Mouse (Mus musculus) limb, embryonic 14.5 days (tissue): ENCODE results near the gene Napsa. TPM values are rescaled to one million over a fixed set of nuclear protein-coding genes. Genes with fewer than 3 reads are reported as not detected.

Source experiments
- ATAC-seq: fragments of 200-750 bp; cut with Nextera tagmentation; 2 replicates; pipeline ENCODE4 v1.8.0; 2017; ENCODE audit warnings: low read depth, moderate number of reproducible peaks, moderate TSS enrichment; ENCODE audit not compliant: low FRiP score
- DNase-seq: peaks from one replicate; pipeline ENCODE4 v3.0.0-alpha.2; 2015; ENCODE audit warnings: low spot score
- H3K27ac ChIP-seq: fragments of 300-500 bp; sonication (generic); replicated peaks from 2 replicates; pipeline ENCODE4 v1.5.1; 2014; ENCODE audit warnings: low read depth, mild to moderate bottlenecking, low read length, moderate library complexity, mixed read lengths
- H3K27me3 ChIP-seq: fragments of 300-500 bp; sonication (generic); 2 replicates; pipeline ENCODE4 v1.6.1; 2014; ENCODE audit warnings: low read length, mixed read lengths; ENCODE audit not compliant: control insufficient read depth, insufficient read depth
- H3K36me3 ChIP-seq: fragments of 300-500 bp; sonication (generic); 2 replicates; pipeline ENCODE4 v1.6.1; 2014; ENCODE audit warnings: mild to moderate bottlenecking, low read length, moderate library complexity, mixed read lengths; ENCODE audit not compliant: control insufficient read depth, insufficient read depth
- H3K4me1 ChIP-seq: fragments of 300-500 bp; sonication (generic); 2 replicates; pipeline ENCODE4 v1.6.1; 2014; ENCODE audit warnings: antibody characterized with exemption, low read length, mixed read lengths; ENCODE audit not compliant: control insufficient read depth, insufficient read depth
- H3K4me2 ChIP-seq: fragments of 300-500 bp; sonication (generic); replicated peaks from 2 replicates; pipeline ENCODE4 v1.6.1; 2014; ENCODE audit warnings: low read depth, mild to moderate bottlenecking, low read length, moderate library complexity; ENCODE audit not compliant: severe bottlenecking
- H3K4me3 ChIP-seq: fragments of 300-500 bp; sonication (generic); replicated peaks from 2 replicates; pipeline ENCODE4 v1.5.1; 2014; ENCODE audit warnings: low read length
- H3K9ac ChIP-seq: fragments of 300-500 bp; sonication (generic); 2 replicates; pipeline ENCODE4 v1.6.1; 2014; ENCODE audit warnings: mild to moderate bottlenecking, low read depth, low read length, moderate library complexity; ENCODE audit not compliant: severe bottlenecking
- H3K9me3 ChIP-seq: fragments of 300-500 bp; sonication (generic); 2 replicates; pipeline ENCODE4 v1.6.1; 2016; ENCODE audit warnings: low read length; ENCODE audit not compliant: control insufficient read depth
- POLR2A ChIP-seq: fragments of 200-500 bp; IDR thresholded peaks from 2 replicates; pipeline ENCODE4 v1.8.0; 2012; ENCODE audit warnings: inconsistent platforms, mild to moderate bottlenecking, moderate library complexity, borderline replicate concordance; ENCODE audit not compliant: insufficient read depth, insufficient read length; ENCODE audit errors: extremely low read depth
- WGBS: fragments of 180-500 bp; shearing (Covaris S2); extraction: QIAGEN DNeasy Blood & Tissue Kit; methylation state at CpG from one replicate; pipeline ENCODE4 v1.1.7; 2014; 5-methylcytosine and 5-hydroxymethylcytosine counted together
- polyA plus RNA-seq, 2 experiments: library from polyadenylated mRNA; depleted of rRNA in 1 of 2; stranded (reverse) in 1 of 2; unstranded in 1 of 2; fragments of >200 nt; fragmentation: Nextera tagmentation in 1 of 2; extraction: Ambion mirVana in 1 of 2; gene quantifications; 2 replicates each; pipeline versions ENCODE4 v1.2.1 to v1.2.3; 2012 to 2014

Gene Napsa
- polyA plus RNA-seq, 2 experiments = 1.4 to 2.2 TPM

- H3K4me2 ChIP-seq = peak overlapping the region; percentile 10; the same call in 1 of the 2 replicates
- peak; percentile 79 for DNase-seq
- ATAC-seq = 0 out of 2 replicates have a peak, but pooled peaks have one; percentile 17
- H3K9me3 ChIP-seq = no peaks in the 10 kb centered on the region
- no peak for TF ChIP-seq POLR2A
- peaks cover 8% of the 10 kb centered on the region; the same call in 1 of the 2 replicates for H3K4me1 ChIP-seq
- H3K36me3 ChIP-seq = no peaks in the 10 kb centered on the region
- peaks cover 47% of the 10 kb centered on the region for H3K27me3 ChIP-seq
- H3K9ac ChIP-seq = no peak overlapping the region; the same call in 1 of the 2 replicates
- 0 out of 2 replicates have a peak overlapping the region, but pooled peaks have one; percentile 2 for H3K4me3 ChIP-seq
- WGBS = 3% methylated on average over 22 of the region's 22 CpGs
- no peak overlapping the region for H3K27ac ChIP-seq
Observed at GRCm38 (mm10) chr7:44593775-44594174, 21.6 kb downstream of the Napsa start.

- H3K27me3 ChIP-seq = peaks cover 41% of the 10 kb centered on the region
- no peaks in the 10 kb centered on the region for H3K9me3 ChIP-seq
- H3K4me3 ChIP-seq = no peak overlapping the region
- H3K9ac ChIP-seq = no peak overlapping the region
- H3K27ac ChIP-seq = no peak overlapping the region
- no peaks in the 10 kb centered on the region for H3K36me3 ChIP-seq
- TF ChIP-seq POLR2A = no peak
- 68% methylated on average over 6 of the region's 6 CpGs for WGBS
- H3K4me2 ChIP-seq = peak overlapping the region; percentile 10; the same call in 1 of the 2 replicates
- DNase-seq = no peak
- H3K4me1 ChIP-seq = peaks cover 8% of the 10 kb centered on the region; the same call in 1 of the 2 replicates
- ATAC-seq = no peak
Observed at GRCm38 (mm10) chr7:44594291-44594690, 22.1 kb downstream of the Napsa start.

GRCm38 (mm10) chr7:44595131-44595561, 23.0 kb downstream of the Napsa start:
- H3K27me3 ChIP-seq = peaks cover 33% of the 10 kb centered on the region
- no peaks in the 10 kb centered on the region for H3K9me3 ChIP-seq
- H3K4me3 ChIP-seq = no peak overlapping the region
- H3K4me1 ChIP-seq = peaks cover 6% of the 10 kb centered on the region; the same call in 1 of the 2 replicates
- no peaks in the 10 kb centered on the region for H3K36me3 ChIP-seq
- no peak for ATAC-seq
- no peak overlapping the region for H3K27ac ChIP-seq
- H3K4me2 ChIP-seq = no peak overlapping the region
- WGBS = 92% methylated on average over 20 of the region's 20 CpGs
- DNase-seq = no peak
- H3K9ac ChIP-seq = no peak overlapping the region
- TF ChIP-seq POLR2A = no peak

GRCm38 (mm10) chr7:44596051-44596450, 23.9 kb downstream of the Napsa start:
- TF ChIP-seq POLR2A = no peak
- H3K4me2 ChIP-seq = no peak overlapping the region
- no peak overlapping the region for H3K9ac ChIP-seq
- ATAC-seq (no peak), DNase-seq (no peak)
- no peak overlapping the region for H3K4me3 ChIP-seq
- no peak overlapping the region for H3K27ac ChIP-seq
- H3K9me3 ChIP-seq = no peaks in the 10 kb centered on the region
- H3K4me1 ChIP-seq = peaks cover 6% of the 10 kb centered on the region; the same call in 1 of the 2 replicates
- peaks cover 34% of the 10 kb centered on the region for H3K27me3 ChIP-seq
- WGBS = 83% methylated on average over 6 of the region's 6 CpGs
- H3K36me3 ChIP-seq = no peaks in the 10 kb centered on the region

GRCm38 (mm10) chr7:44596996-44597538, 24.9 kb downstream of the Napsa start:
- H3K36me3 ChIP-seq = no peaks in the 10 kb centered on the region
- DNase-seq = no peak
- no peak overlapping the region for H3K9ac ChIP-seq
- H3K4me3 ChIP-seq = no peak overlapping the region
- H3K27ac ChIP-seq = no peak overlapping the region
- no peak for ATAC-seq
- WGBS = 57% methylated on average over 5 of the region's 5 CpGs
- no peak overlapping the region for H3K4me2 ChIP-seq
- TF ChIP-seq POLR2A = no peak
- peaks cover 32% of the 10 kb centered on the region for H3K27me3 ChIP-seq
- H3K9me3 ChIP-seq = no peaks in the 10 kb centered on the region
- H3K4me1 ChIP-seq = peaks cover 6% of the 10 kb centered on the region; the same call in 1 of the 2 replicates
